Mouse (Mus musculus) ES-CJ7 (cell line): Measurements from ENCODE around the gene Sbk1.
"Not testable (repeated sequence)": the region's sequence is repeated elsewhere in the genome, so short reads cannot be mapped to it uniquely, and the experiment has no call there.

Experiments used
- DNase-seq: peaks from one replicate; pipeline ENCODE4 v3.0.0; 2011; ENCODE audit warnings: low read depth, low spot score

The Sbk1 gene

GRCm38 (mm10) chr7:126263964-126264363, 8.5 kb upstream of the Sbk1 start:
- DNase-seq: no peak

GRCm38 (mm10) chr7:126265949-126266348, 6.5 kb upstream of the Sbk1 start:
- no peak for DNase-seq

GRCm38 (mm10) chr7:126266372-126266870, 6.0 kb upstream of the Sbk1 start:
- DNase-seq: no peak

GRCm38 (mm10) chr7:126267606-126268005, 4.8 kb upstream of the Sbk1 start:
- no peak for DNase-seq

- DNase-seq: peak; percentile 33
These were observed 422 bp downstream of the Sbk1 start for GRCm38 (mm10) chr7:126272770-126273311.

- no peak for DNase-seq
These were observed 1.1 kb downstream of the Sbk1 start for GRCm38 (mm10) chr7:126273351-126274042.

GRCm38 (mm10) chr7:126274137-126274536, 1.7 kb downstream of the Sbk1 start:
- no peak for DNase-seq

GRCm38 (mm10) chr7:126274626-126275025, 2.2 kb downstream of the Sbk1 start:
- DNase-seq: peak; percentile 28

GRCm38 (mm10) chr7:126275711-126276110, 3.3 kb downstream of the Sbk1 start:
- no peak for DNase-seq

- DNase-seq: no peak
These were observed 3.9 kb downstream of the Sbk1 start for GRCm38 (mm10) chr7:126276297-126276696.

GRCm38 (mm10) chr7:126277536-126278295, 5.3 kb downstream of the Sbk1 start:
- DNase-seq: no peak

GRCm38 (mm10) chr7:126278799-126279198, 6.4 kb downstream of the Sbk1 start:
- DNase-seq: no peak

- no peak for DNase-seq
These were observed 7.5 kb downstream of the Sbk1 start for GRCm38 (mm10) chr7:126279774-126280482.

- no peak for DNase-seq
These were observed 8.3 kb downstream of the Sbk1 start for GRCm38 (mm10) chr7:126280696-126281095.

GRCm38 (mm10) chr7:126281876-126282682, 9.7 kb downstream of the Sbk1 start:
- no peak for DNase-seq

GRCm38 (mm10) chr7:126282683-126282990, 10.2 kb downstream of the Sbk1 start:
- not testable (repeated sequence) for DNase-seq

GRCm38 (mm10) chr7:126284021-126284420, 11.6 kb downstream of the Sbk1 start:
- DNase-seq: no peak

- DNase-seq: no peak
These were observed 12.0 kb downstream of the Sbk1 start for GRCm38 (mm10) chr7:126284441-126284840.

GRCm38 (mm10) chr7:126284865-126285264, 12.4 kb downstream of the Sbk1 start:
- DNase-seq: no peak

GRCm38 (mm10) chr7:126285293-126286211, 13.1 kb downstream of the Sbk1 start:
- DNase-seq: no peak
